Mouse (Mus musculus) heart, postnatal 4 days (tissue): ENCODE results near the gene 2700081O15Rik. TPM values are rescaled to one million over a fixed set of nuclear protein-coding genes. Genes with fewer than 3 reads are reported as not detected.
"Not testable (repeated sequence)": the region's sequence is repeated elsewhere in the genome, so short reads cannot be mapped to it uniquely, and the experiment has no call there.

Source experiments
- DNase-seq: peaks from one replicate; pipeline ENCODE4 v3.0.0; 2021
- total RNA-seq, 2 experiments: library from RNA; stranded (reverse); gene quantifications; 2 replicates each; pipeline ENCODE4 v1.2.3; 2021

The 2700081O15Rik gene
- 10 to 100 TPM; 28.4 to 28.5 TPM for total RNA-seq

GRCm38 (mm10) chr19:7416834-7417735 is at the start of gene 2700081O15Rik:
Gene 2700081O15Rik, plus strand, starts transcription at chr19:7417625.
- DNase-seq, result peak; percentile 81

- not testable (repeated sequence) for DNase-seq
Observed at GRCm38 (mm10) chr19:7369469-7369868, 48.0 kb upstream of the 2700081O15Rik start.

- no peak for DNase-seq
Observed at GRCm38 (mm10) chr19:7374491-7374890, 42.9 kb upstream of the 2700081O15Rik start.

- no peak for DNase-seq
Observed at GRCm38 (mm10) chr19:7377639-7378038, 39.8 kb upstream of the 2700081O15Rik start.

- no peak for DNase-seq
Observed at GRCm38 (mm10) chr19:7381906-7382247, 35.5 kb upstream of the 2700081O15Rik start.

GRCm38 (mm10) chr19:7382248-7382902 is 35.0 kb upstream of the 2700081O15Rik start:
- DNase-seq, result peak; percentile 81

GRCm38 (mm10) chr19:7382903-7383865 is 34.2 kb upstream of the 2700081O15Rik start, which contains the start of gene Spindoc:
Gene Spindoc, minus strand, starts transcription at chr19:7382994.
- DNase-seq, result peak; percentile 100

- no peak for DNase-seq
Observed at GRCm38 (mm10) chr19:7386042-7386441, 31.4 kb upstream of the 2700081O15Rik start.

- no peak for DNase-seq
Observed at GRCm38 (mm10) chr19:7388488-7388887, 28.9 kb upstream of the 2700081O15Rik start.

GRCm38 (mm10) chr19:7396867-7397826 is 20.3 kb upstream of the 2700081O15Rik start:
- DNase-seq, result peak; percentile 58

- DNase-seq, result not testable (repeated sequence)
Observed at GRCm38 (mm10) chr19:7398898-7399297, 18.5 kb upstream of the 2700081O15Rik start.

- DNase-seq, result peak; percentile 35
Observed at GRCm38 (mm10) chr19:7400635-7401034, 16.8 kb upstream of the 2700081O15Rik start.

GRCm38 (mm10) chr19:7404623-7405229 is 12.7 kb upstream of the 2700081O15Rik start:
- no peak for DNase-seq

- no peak for DNase-seq
Observed at GRCm38 (mm10) chr19:7412361-7412760, 5.1 kb upstream of the 2700081O15Rik start.

- DNase-seq, result peak; percentile 29
Observed at GRCm38 (mm10) chr19:7415916-7416833, 1.2 kb upstream of the 2700081O15Rik start.

- peak; percentile 92 for DNase-seq
Observed at GRCm38 (mm10) chr19:7417911-7418849, 755 bp downstream of the 2700081O15Rik start.

GRCm38 (mm10) chr19:7419134-7419533 is 1.7 kb downstream of the 2700081O15Rik start:
- no peak for DNase-seq

GRCm38 (mm10) chr19:7420108-7420507 is 2.7 kb downstream of the 2700081O15Rik start:
- DNase-seq, result no peak
